Mouse (Mus musculus) E14TG2a.4 (cell line): ENCODE data around the gene Josd2.

Experiments
- H3K27me3 ChIP-seq: 2 replicates; pipeline ENCODE4 v1.6.1; 2014; ENCODE audit warnings: low read length, control low read depth; ENCODE audit not compliant: insufficient read depth
- H3K36me3 ChIP-seq: 2 replicates; pipeline ENCODE4 v1.6.1; 2014; ENCODE audit warnings: low read length, control low read depth; ENCODE audit not compliant: insufficient read depth
- H3K4me1 ChIP-seq: replicated peaks from 2 replicates; pipeline ENCODE4 v1.6.1; 2014; ENCODE audit warnings: low read depth, low read length, control low read depth
- H3K4me3 ChIP-seq: replicated peaks from 2 replicates; pipeline ENCODE4 v1.5.1; 2014; ENCODE audit warnings: mild to moderate bottlenecking, low read length
- H3K9me3 ChIP-seq: 2 replicates; pipeline ENCODE4 v1.6.1; 2014; ENCODE audit warnings: low read length, control low read depth
- CTCF ChIP-seq: conservative IDR thresholded peaks from 2 replicates; pipeline ENCODE4 v1.5.1; 2014; ENCODE audit warnings: low read length
- NANOG ChIP-seq: IDR thresholded peaks from 2 replicates; pipeline ENCODE4 v1.6.1; 2014; ENCODE audit warnings: borderline replicate concordance, low read length, mixed read lengths
- POU5F1 ChIP-seq: IDR thresholded peaks from 2 replicates; pipeline ENCODE4 v1.6.1; 2014; ENCODE audit warnings: low read length, borderline replicate concordance

Josd2 gene

DNA sequence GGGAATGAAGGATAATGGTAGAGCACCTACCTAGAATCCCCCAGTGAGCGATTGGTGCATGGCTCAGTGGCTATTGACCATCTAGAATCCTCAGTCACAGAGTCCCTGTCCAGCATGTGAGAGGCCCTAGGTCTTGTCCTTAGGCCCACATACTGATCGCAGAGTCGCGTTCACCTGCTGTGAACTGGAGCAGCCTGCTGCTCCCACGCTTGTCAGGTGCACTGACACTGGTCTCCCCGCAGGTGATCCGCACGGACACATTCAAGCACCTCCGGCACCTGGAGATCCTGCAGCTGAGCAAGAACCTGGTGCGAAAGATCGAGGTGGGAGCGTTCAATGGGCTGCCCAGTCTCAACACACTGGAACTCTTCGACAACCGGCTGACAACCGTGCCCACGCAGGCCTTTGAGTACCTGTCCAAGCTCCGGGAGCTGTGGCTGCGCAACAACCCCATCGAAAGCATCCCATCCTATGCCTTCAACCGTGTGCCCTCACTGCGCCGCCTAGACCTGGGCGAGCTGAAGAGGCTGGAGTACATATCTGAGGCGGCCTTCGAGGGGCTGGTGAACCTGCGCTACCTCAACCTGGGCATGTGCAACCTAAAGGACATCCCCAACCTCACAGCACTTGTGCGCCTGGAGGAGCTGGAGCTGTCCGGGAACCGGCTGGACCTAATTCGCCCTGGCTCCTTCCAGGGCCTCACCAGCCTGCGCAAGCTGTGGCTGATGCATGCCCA, 6.8 kb upstream of the Josd2 start:
- TF ChIP-seq POU5F1 (no peak), CTCF (no peak), NANOG (no peak)
- peaks cover 70% of the 10 kb centered on the region for H3K27me3 ChIP-seq
- peak overlapping the region; percentile 76 for H3K4me3 ChIP-seq
- no peaks in the 10 kb centered on the region for H3K36me3 ChIP-seq
- peaks cover 37% of the 10 kb centered on the region for H3K4me1 ChIP-seq
- no peaks in the 10 kb centered on the region for H3K9me3 ChIP-seq

DNA sequence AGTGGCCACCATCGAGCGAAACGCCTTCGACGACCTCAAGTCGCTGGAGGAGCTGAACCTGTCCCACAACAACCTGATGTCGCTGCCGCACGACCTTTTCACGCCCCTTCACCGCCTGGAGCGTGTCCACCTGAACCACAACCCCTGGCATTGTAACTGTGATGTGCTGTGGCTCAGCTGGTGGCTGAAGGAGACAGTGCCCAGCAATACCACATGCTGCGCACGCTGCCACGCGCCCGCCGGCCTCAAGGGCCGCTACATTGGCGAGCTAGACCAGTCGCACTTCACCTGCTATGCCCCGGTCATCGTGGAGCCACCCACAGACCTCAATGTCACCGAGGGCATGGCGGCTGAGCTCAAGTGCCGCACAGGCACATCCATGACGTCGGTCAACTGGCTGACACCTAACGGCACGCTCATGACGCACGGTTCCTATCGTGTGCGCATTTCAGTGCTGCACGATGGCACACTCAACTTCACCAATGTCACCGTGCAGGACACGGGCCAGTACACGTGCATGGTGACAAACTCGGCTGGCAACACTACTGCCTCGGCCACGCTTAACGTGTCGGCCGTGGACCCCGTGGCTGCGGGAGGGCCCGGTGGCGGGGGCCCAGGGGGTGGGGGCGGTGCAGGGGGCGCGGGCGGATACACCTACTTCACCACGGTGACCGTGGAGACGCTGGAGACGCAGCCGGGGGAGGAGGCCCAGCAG, 6.1 kb upstream of the Josd2 start:
- H3K4me1 ChIP-seq, result peaks cover 41% of the 10 kb centered on the region
- H3K27me3 ChIP-seq, result peaks cover 70% of the 10 kb centered on the region
- H3K36me3 ChIP-seq, result no peaks in the 10 kb centered on the region
- no peaks in the 10 kb centered on the region for H3K9me3 ChIP-seq
- TF ChIP-seq CTCF, result no peak
- TF ChIP-seq POU5F1, result no peak
- TF ChIP-seq NANOG, result no peak
- peak overlapping the region; percentile 76 for H3K4me3 ChIP-seq

DNA sequence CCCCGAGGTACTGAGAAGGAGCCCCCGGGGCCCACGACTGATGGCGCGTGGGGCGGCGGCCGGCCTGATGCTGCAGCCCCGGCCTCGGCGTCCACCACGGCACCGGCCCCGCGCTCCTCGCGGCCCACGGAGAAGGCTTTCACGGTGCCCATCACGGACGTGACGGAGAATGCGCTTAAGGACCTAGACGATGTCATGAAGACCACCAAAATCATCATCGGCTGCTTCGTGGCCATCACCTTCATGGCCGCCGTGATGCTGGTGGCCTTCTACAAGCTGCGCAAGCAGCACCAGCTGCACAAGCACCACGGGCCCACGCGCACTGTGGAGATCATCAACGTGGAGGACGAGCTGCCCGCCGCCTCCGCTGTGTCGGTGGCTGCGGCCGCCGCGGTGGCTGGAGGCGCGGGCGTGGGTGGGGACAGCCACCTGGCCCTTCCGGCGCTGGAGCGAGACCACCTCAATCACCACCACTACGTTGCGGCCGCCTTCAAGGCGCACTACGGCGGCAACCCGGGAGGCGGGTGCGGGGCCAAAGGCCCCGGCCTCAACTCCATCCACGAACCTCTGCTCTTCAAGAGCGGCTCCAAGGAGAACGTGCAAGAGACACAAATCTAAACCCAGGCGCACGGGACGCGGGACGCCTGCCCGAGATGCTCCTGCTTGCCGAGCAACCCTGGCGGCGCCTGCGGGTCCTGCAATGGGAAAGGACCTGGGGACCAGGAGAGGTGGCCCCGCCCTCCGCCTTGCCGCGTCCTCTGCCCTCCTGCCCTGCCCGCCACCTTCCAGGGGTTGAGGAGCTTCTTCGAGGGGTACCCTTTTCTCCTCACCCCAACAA, 5.3 kb upstream of the Josd2 start:
- Histone ChIP-seq H3K9me3 (no peaks in the 10 kb centered on the region), H3K36me3 (no peaks in the 10 kb centered on the region), H3K4me3 (peak overlapping the region; percentile 76), H3K27me3 (peaks cover 66% of the 10 kb centered on the region), H3K4me1 (peaks cover 49% of the 10 kb centered on the region)
- TF ChIP-seq POU5F1 (no peak), CTCF (no peak; the same call in 1 of the 2 replicates)

DNA sequence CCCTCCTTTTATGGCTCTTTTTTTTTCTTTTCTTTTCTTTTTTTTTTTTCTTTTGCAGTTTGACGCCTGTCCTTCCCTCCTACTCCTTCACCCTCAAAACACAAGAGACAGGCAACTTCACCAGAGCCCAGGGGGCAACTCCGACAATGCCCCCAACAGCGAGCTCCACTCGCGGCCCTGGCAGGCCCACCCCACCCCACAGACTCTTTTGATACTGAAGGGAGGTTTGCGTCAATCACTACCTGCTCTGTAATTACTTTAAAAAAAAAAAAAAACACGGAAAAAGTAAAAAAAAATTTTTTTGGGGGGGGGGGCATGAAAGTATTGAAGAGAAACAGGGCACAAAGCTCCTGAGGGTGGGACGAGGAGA, 4.7 kb upstream of the Josd2 start:
- Histone ChIP-seq H3K4me3 (peak overlapping the region; percentile 76), H3K9me3 (no peaks in the 10 kb centered on the region), H3K4me1 (peaks cover 50% of the 10 kb centered on the region), H3K27me3 (peaks cover 61% of the 10 kb centered on the region), H3K36me3 (no peaks in the 10 kb centered on the region)
- no peak for TF ChIP-seq CTCF
- TF ChIP-seq POU5F1, result no peak
- no peak for TF ChIP-seq NANOG

DNA sequence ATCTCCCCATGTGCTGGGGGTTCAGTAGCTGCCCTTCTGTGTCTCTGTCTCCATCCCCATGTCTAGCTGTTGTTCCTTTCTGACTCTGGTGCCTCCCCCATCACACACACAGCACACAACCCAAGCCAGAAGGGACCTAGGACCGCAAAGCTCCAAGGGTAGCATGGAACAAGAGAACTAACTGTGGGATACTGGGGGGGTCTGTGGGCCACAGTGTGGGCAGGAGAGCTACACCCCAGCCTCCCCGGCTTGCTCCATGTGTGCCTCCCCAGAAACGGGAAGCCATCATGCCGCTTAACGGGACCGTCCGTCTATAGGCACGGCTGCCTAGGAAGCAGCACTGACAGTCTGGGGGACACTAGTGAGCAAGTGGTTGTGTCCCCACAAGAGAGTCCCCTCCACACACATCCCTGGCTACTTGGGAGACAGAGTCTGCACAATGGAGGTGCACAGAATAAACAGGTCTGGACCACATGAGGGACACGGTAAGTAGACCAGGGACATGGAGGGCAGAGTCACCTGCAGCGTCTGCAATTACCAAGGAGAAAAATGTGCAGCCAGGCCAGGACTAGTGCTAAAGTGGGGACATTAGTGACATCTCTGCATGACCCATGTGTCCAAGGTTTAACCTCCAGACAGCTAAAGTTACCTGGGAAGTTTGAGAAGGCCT, 4.1 kb upstream of the Josd2 start:
- Histone ChIP-seq H3K36me3 (no peaks in the 10 kb centered on the region), H3K4me1 (peaks cover 55% of the 10 kb centered on the region), H3K4me3 (no peak overlapping the region), H3K27me3 (peaks cover 60% of the 10 kb centered on the region), H3K9me3 (no peaks in the 10 kb centered on the region)
- TF ChIP-seq NANOG (no peak), CTCF (no peak), POU5F1 (no peak)

DNA sequence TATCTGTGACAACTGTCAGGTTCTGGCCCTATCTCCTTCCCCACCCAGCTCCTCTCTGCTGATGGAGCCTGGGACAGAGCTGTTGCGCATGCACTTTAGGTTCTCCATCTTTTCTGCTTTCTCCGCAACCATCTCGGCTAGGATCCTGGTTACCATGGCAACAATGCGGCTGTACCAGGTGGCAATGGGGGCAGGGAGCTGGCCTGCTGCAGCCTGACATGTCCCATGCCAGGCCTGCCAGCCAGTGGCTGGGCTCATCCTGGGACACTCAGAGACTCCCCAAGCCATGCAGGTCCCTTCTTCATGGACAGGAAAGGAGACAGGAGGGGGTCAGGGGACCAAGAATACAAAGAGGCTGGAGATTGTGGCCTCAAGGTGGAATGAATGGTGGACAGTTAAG, 3.3 kb upstream of the Josd2 start:
- Histone ChIP-seq H3K36me3 (peaks cover 4% of the 10 kb centered on the region; the same call in 1 of the 2 replicates), H3K9me3 (no peaks in the 10 kb centered on the region), H3K27me3 (peaks cover 51% of the 10 kb centered on the region), H3K4me3 (no peak overlapping the region), H3K4me1 (peaks cover 63% of the 10 kb centered on the region)
- TF ChIP-seq POU5F1 (no peak), NANOG (no peak), CTCF (no peak)

DNA sequence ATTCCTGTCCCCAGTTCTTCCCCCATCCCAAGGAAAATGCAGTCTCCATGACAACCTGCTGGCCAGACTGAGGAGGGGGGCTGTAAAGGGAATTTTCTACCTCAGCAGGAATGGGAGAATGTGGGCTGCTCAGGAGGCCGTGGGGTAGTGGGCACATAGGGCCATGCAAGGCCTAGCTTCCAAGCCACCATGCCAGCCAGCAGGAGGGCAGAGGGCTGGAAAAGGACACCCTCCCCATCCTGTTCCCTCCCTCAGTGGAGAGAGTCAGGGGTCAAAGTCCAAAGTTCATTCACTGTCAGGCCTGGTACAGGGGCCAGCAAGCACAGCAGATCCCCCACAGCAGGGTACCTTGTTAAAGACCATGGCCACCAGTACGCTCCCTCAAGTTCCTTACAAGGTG, 2.7 kb upstream of the Josd2 start, which contains the start of gene Aspdh:
Gene Aspdh, plus strand, starts transcription at position 281 of the 400 bp plus-strand sequence.
- Histone ChIP-seq H3K27me3 (peaks cover 45% of the 10 kb centered on the region), H3K4me3 (peak within 1 kb of the TSS; percentile 90; the same call in 1 of the 2 replicates), H3K9me3 (no peaks in the 10 kb centered on the region), H3K36me3 (peaks cover 6% of the 10 kb centered on the region; the same call in 1 of the 2 replicates), H3K4me1 (peaks cover 66% of the 10 kb centered on the region)
- TF ChIP-seq NANOG (no peak), POU5F1 (no peak), CTCF (no peak)
